Mouse (Mus musculus) thymus, adult 2 months (tissue): ENCODE data around the gene Gna11.

Source experiments
- CTCF ChIP-seq: fragments of 200-500 bp; IDR thresholded peaks from 2 replicates; pipeline ENCODE4 v1.5.1; 2012; ENCODE audit warnings: mild to moderate bottlenecking, control low read depth, low read length, moderate library complexity, borderline replicate concordance; ENCODE audit not compliant: control insufficient read depth, poor library complexity, insufficient read depth; ENCODE audit errors: extremely low read depth
- POLR2A ChIP-seq: fragments of 200-500 bp; IDR thresholded peaks from 2 replicates; pipeline ENCODE4 v1.6.1; 2012; ENCODE audit warnings: mild to moderate bottlenecking, low read length, control low read depth, moderate library complexity; ENCODE audit not compliant: control insufficient read depth, poor library complexity, insufficient read depth; ENCODE audit errors: extremely low read depth

DNA sequence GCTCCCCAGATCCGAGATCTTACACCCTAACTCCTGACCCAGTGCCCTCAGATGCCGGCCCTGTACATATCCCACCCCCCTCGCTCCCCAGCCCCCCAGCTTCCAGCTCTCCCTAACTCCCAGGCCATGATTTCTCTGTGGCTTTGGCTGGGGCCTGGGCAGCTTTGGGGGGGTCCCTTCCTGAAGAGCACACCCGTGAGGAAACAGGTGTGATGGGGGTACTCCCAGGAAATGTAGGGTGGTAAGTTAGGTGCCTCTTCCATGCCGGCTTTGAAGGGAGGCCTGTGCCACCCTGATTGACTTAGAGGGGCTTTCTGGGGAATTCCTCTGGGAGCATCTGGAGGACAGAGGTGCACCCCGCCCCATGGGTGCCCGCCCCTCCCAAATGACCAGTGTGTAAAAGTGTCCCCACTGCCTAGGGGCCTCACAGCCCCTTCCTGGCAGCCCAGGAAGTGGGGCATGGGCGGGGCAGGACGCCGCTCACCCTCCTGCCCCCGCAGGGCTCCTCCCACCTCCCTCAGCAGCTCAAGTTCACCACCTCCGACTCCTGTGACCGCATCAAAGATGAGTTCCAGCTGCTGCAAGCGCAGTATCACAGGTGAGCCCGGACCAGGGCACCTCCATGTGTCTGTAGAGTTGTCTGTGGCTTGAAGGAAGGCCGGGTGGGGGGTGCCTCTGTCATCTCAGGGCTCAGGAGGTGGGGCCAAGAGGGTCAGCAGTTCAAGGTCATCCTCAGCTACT, 15.9 kb upstream of the Gna11 start:
- TF ChIP-seq CTCF: no peak
- peak; percentile 56 for TF ChIP-seq POLR2A
